Mouse (Mus musculus) CD8-positive naive resting alpha-beta T cell, adult 2 months (primary cell): ENCODE results near the gene A1cf.
A peak's percentile ranks its signal among the peaks of the same experiment; 100 is the strongest.

ENCODE experiments used
- DNase-seq, 2 experiments: peaks; one replicate each; pipeline ENCODE4 v3.0.0; 2022; ENCODE audit warnings: low read depth in 2 of 2, low spot score in 2 of 2

The A1cf gene

DNA sequence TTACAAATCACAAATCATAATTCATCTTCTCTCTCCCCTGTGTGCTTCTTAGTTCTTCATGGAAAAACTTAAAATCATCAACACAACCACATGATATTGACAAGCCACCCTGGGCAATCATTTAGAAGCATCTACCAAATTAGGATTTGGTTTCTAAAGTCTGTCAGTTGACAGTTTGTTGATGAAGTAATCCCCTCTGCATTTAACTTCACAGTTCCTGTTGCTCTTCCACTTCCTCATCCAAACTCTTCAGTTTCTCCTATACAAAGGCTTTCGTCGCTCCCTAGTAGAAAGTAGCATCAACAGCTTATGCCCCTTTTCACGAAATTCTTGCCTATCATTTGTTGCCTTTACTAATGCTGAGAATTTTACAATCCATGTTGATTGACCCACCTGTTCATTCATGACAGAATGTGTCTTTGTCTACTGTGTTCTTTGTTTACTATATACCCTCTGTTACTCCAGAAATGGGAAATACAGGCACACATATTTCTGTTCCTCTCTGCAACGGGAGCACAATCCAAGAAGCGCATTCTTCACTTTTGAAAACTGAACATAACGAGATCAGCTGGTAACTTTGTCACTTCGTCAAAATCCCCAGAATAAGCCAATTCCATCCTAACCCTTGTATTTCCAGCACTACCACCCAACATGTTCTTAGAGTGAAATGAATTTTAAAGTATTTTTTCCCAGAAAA is 82.4 kb downstream of the A1cf start:
- no peak for DNase-seq

DNA sequence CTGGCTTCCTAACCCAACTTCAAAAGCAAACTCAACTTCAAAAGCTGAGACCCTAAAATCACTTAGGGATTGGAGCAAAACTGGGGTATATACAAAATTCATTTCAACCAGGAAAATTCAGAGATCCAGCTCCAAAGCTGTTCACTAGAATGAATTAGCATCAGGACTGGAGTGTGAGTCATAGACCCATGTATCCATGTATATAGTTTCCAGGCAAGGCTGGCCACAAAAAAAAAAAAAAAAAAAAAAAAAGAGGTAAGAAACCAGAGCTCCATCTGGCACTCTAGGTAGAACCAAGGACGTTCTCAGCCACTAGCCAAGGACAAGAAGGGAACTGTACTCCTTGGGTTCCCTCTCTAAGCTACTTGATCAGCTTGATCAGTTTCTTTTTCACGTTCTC is 85.2 kb downstream of the A1cf start:
- DNase-seq = no peak

DNA sequence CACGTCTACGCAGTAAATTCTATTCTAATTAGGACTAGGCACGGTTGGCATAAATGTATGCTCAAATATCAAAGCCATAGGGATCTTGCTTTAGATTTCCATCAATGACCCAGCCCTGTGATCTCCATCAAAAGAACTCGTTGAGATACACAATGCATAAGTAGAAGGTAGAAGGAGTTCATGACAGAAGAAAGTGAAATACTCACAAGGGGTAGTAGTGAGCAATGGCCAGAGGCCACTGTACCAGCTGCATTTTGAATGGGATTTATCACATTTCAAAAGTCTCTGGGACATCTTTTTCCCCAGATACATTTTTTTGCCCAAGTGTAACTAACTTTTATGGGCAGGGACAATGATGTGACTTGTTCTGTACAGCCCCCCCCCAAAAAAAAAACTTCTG is 85.7 kb downstream of the A1cf start:
- DNase-seq = no peak

DNA sequence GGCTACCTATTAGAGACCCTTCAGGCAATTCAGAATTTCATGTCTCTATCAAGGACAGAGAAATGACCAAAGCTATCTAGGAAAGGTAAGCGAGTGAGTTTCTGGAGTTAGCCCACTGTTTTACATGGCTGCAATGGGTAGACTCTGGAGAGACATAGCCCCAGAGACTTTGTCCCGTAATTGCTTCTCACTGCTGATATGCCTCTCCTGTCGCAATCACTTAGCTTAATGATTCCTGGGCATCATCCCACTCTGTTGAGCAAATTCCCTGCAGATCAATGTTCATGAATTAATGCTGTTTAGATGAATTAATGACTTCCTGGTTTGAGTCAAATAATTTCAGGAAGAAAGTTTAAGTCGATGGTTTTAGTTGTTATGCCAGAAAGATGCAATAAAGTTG is 86.1 kb downstream of the A1cf start:
- DNase-seq = no peak

- no peak for DNase-seq
These were observed 87.8 kb downstream of the A1cf start for GRCm38 (mm10) chr19:31956359-31956758.

- DNase-seq = no peak
These were observed 91.9 kb downstream of the A1cf start for GRCm38 (mm10) chr19:31960434-31960833.

DNA sequence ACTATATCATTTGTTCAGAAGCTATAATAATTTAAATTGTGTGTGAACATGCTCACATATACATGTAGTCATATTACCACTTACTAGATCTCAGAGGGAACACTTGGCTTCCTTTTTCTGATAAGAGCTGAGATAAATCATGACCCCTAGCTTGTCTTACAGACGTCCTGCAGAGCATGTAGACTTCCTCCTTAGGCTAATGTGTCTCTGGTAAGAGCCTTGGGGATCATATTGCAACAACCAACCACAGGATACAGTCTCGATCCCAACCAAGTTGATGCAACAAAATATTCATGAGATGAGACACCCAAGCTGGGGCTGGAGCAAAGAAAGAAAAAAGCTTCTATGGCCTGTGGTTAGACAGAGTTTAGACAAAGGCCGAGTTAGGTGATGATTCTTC is 94.6 kb downstream of the A1cf start:
- no peak for DNase-seq

- DNase-seq = no peak
These were observed 99.5 kb downstream of the A1cf start for GRCm38 (mm10) chr19:31967933-31968532.

DNA sequence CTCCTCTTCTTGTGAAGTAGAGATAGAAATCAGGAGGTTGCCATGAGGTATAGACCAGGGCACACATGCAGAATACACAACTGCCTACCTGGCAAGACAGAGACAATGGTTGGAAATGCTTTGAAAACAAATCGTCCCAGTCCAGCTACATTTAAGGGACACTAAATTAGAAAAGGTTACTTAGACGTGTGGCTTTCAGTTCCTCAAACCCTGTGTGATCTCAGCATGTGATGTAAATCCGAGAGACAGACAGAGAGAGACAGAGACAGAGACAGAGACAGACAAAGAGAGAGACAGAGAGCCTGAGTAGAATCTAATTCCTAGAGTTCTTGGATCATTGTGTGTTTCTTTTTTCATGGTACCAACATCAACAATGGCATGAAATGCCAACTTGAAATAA is 102.8 kb downstream of the A1cf start:
- no peak for DNase-seq

- DNase-seq = peak; percentile 79 to 84
These were observed 103.4 kb downstream of the A1cf start for GRCm38 (mm10) chr19:31971998-31972397.

DNA sequence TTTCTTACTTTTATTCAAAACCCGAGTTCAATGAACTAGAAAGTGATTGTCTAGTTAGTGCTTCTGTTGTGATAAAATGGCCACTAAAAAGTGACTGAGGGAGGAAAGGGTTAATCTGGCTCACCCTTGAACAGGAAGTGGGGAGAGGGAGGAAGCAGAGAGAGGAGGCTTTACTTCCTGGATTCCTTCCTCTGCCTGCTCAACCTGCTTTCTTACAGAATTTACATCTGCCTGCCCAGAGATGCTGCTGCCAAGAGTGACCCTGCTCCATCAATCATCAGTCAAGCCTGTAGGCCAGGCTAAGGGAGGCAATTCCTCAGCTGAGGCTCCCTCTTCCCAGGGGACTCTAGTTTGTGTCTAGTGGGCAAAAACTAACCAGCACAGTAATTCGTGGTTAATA is 107.3 kb downstream of the A1cf start:
- DNase-seq = peak in 1 of 2 experiments; percentile 8

DNA sequence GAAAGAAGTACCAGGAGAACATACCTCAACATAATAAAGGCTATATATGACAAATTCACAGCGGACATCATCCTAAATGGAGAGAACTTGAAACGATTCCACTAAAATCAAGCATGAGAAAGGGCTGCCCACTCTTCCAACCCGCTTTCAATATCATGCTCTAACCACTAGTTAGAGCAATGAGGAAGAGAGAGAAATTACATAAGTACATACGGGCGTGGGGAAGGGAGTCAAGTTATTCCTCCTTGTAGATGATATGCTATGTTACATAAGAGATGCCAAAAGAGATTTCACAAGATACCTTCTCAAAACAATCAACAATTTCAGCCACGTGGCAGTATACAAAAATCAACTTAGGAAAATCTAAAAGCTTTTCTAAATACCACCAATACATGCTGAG is 122.5 kb downstream of the A1cf start:
- DNase-seq = no peak

- DNase-seq = no peak
These were observed 128.4 kb downstream of the A1cf start for GRCm38 (mm10) chr19:31996916-31997315.
